Mouse (Mus musculus) urinary bladder, adult 18-20 months (tissue): Measurements from ENCODE around the gene Zfp668.
"Not testable (repeated sequence)": the region's sequence is repeated elsewhere in the genome, so short reads cannot be mapped to it uniquely, and the experiment has no call there.

Source experiments
- DNase-seq, 2 experiments: peaks; one replicate each; pipeline ENCODE4 v3.0.0; 2022; ENCODE audit warnings: low spot score in 2 of 2, mixed read lengths in 2 of 2

The Zfp668 gene

GRCm38 (mm10) chr7:127876467-127877348, at the start of gene Zfp668:
Gene Zfp668 (minus strand): TSS chr7:127876828.
- DNase-seq = peak; percentile 83 to 87

GRCm38 (mm10) chr7:127926066-127926465, 49.4 kb upstream of the Zfp668 start:
- DNase-seq = no peak

GRCm38 (mm10) chr7:127925252-127925651, 48.6 kb upstream of the Zfp668 start:
- peak in 1 of 2 experiments; percentile 47 for DNase-seq

DNA sequence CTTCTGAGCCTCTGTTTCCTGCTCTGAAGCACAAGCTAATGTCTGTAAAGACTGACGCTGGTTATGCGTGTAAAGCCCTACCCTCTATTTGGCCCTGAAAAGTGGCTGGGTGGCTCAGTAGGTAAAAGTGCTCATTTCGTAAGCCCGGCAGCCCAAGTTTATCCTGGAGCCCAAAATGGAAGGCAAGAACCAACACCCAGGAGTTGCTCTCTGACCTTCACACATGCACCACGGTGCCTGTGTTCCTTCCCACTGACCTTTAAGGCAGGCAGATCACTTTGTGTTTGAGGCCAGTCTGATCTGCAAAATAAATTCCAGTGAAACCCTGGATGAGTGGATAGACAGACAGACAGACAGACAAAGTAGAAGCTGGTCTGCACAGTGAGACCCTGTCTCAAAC, 47.1 kb upstream of the Zfp668 start:
- DNase-seq = no peak

- no peak for DNase-seq
Observed at GRCm38 (mm10) chr7:127922451-127923275, 46.0 kb upstream of the Zfp668 start.

DNA sequence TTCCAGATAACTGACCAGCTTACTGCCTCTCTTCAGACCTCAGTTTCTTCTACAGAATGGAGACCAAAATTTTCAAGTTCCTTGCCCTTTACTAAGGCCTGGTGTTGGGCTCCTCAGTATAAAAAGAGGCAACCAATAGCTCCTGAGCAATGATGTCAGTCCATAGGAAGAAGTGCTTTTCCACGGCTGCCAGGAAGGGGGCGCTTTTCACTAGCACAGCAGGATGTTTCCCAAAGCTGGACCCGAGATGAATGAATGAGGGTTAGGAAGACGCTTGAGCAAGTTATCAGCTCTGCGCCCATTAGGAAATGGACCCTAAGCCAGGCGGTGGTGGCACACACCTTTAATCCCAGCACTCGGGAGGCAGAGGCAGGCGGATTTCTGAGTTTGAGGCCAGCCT, 44.9 kb upstream of the Zfp668 start:
- no peak for DNase-seq

DNA sequence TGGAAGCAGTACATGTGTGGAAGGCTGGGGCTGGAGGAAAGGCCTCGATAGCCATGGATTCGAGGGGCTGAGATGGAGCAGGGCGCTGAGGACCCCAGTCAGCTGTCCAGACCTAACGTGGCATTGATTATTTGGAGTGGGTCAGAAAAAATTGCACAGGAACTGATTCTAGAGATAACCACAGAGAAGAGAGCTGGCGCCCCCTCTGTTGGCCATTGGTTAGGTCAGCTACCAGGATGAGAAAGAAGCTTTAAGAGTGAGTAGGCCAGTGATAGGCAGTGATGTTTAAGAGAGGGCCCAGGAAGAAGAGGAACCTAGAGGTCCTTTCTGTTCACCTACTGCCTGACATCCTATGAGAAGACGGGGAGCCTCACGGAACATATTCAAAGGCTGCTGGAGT, 42.7 kb upstream of the Zfp668 start:
- no peak for DNase-seq

- DNase-seq = no peak
Observed at GRCm38 (mm10) chr7:127918203-127918602, 41.6 kb upstream of the Zfp668 start.

- DNase-seq = no peak
Observed at GRCm38 (mm10) chr7:127915293-127915692, 38.7 kb upstream of the Zfp668 start.

DNA sequence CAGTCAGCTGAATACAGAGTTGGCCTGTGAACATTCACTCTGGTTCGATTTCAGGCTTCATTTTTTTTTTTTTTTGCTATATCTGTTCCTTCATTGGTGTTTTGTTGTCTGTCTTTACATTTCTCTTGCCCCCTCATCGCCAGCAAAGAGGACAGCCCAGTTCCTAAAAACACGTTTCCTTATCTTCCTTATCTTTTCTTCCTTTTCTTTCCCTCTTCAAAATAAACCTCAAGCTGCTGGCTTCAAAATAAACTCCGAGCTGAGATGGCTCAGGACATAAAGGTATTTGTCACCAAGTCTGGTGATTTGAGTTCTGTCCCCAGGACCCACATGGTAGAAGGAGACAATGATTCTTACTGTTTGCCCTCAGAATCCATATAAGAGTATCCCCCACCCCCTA, 36.3 kb upstream of the Zfp668 start:
- no peak for DNase-seq

DNA sequence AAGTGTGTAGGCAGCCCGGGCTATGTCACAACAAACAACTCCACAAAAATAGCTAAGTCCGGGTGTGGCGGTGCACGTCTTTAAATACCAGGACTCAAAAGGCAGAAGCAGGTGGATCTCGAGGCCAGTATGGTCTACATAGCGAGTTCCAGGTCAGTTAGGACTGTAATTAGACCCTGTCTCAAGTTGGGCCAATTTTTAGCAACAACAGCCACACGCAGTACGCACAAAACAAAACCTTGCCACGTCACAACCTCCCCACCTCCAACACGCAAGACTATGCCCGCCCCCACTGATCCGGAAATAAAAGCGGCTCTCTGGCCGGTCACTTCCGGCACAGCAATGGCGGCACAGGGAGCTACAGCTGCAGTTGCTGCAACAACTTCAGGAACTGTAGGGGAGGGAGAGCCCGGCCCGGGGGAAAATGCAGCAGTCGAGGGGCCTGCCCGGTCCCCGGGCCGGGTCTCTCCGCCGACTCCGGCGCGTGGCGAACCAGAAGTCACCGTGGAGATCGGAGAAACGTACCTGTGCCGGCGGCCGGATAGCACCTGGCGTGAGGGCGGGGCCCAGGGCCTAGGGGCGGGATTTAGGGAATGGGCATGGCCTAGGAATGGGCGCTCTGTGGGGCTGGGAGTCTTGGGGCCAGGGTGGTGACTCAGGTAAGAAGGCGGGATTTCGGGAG, 35.7 kb upstream of the Zfp668 start, which contains the start of gene Kat8:
TSS of gene Kat8 (plus strand) at position 327 of the 682 bp plus-strand sequence.
- peak; percentile 86 to 91 for DNase-seq

GRCm38 (mm10) chr7:127908656-127909055, 32.0 kb upstream of the Zfp668 start:
- no peak for DNase-seq

- no peak for DNase-seq
Observed at GRCm38 (mm10) chr7:127907939-127908338, 31.3 kb upstream of the Zfp668 start.

DNA sequence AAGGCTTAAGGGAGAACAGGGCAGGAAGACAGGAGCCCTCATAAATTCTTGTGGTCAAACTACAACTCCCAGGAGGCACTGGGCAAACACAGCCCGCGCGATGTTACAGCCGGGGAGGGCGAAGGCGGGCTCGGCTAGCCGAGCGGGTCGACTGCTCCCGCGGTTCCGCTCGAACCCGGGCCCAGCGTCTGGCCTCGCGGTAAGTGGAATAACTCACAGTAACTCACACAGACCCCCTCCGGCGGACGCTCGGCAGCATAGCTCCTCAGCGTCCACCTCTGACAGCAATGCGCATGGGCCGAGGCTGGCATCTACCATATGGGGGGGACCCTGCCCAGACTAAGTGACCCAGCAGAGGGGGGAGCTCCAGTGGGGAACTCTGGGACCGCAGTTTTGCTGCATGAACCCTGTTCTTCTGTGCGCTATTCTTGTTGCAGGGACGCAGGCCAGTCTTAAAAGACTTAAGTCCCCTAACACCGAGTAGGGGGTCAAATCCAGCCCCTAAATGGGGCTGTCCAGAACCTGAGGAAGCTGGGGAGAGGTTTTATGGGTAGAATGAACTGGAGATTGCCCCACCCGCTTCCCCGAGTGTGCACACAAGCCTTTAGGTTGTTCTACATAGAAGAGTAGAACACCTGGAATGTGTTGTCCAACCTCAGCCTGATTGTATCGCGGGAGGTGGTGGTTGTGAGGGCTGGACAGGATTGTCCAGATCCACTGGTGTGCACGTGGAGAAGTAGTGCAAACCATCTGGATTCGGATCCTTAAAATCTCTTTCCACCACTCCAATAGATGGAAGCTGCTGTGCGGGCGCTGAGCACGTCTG, 27.6 kb upstream of the Zfp668 start, which contains the start of gene Bckdk:
TSS of gene Bckdk (plus strand) at position 112 of the 826 bp plus-strand sequence.
- peak; percentile 57 to 72 for DNase-seq

DNA sequence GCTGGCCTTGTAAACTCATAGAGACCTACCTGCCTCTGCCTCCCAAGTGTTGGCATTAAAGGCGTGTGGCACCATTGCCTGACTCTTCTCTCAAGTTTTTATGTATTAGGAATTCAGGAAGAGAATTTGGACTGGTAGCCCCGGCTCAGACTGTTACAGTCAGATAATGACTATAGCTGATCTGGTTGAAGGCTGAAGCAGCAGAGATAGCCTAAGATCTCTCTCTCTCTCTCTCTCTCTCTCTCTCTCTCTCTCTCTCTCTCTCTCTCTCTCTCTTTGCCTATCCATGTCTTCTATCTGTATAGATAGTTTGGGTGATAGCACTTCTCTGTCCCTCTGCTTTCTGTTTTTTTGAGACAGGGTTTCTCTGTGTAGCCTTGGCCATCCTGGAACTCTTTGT, 25.1 kb upstream of the Zfp668 start:
- DNase-seq = no peak

GRCm38 (mm10) chr7:127899997-127900396, 23.4 kb upstream of the Zfp668 start:
- DNase-seq = no peak

GRCm38 (mm10) chr7:127898179-127898956, 21.7 kb upstream of the Zfp668 start:
- DNase-seq = no peak

- DNase-seq = no peak
Observed at GRCm38 (mm10) chr7:127897542-127897941, 20.9 kb upstream of the Zfp668 start.

DNA sequence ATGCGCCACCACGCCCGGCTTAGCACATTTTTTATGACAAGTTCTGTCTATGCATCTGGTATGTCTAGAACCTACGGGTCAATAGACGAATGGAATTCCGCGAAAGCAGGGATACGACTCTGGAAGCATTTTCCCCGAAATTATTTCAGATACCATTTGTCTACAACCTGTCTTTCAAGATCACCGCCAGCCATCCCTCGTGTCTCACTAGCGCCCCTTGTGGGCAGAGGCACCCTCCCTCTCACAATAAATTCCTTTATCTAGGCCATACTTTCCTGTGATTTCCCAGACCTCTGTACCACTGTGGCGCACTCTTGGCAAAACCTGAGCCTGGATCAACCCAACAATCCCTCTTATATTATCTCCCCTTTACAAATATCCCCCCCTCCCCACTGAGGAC, 19.8 kb upstream of the Zfp668 start:
- peak in 1 of 2 experiments; percentile 33 for DNase-seq

DNA sequence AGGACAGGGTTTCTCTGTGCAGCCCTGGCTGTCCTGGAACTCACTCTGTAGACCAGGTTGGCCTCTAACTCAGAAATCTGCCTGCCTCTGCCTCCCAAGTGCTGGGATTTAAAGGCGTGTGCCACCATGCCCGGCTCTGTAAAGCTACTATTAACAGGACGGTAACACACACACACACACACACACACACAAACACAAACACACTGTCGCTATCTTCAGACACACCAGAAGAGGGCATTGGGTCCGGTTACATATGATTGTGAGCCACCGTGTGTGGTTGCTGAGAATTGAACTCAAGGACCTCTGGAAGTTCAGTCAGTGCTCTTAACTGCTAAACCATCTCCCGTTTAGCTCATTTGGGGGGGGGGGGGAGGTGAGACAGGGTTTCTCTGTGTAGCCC, 19.3 kb upstream of the Zfp668 start:
- not testable (repeated sequence) for DNase-seq
